Mouse (Mus musculus) gastrocnemius, postnatal 25 days (tissue): Measurements from ENCODE around the gene Ptprq. TPM values are rescaled to one million over a fixed set of nuclear protein-coding genes. Genes with fewer than 3 reads are reported as not detected.

ENCODE experiments used
- DNase-seq: peaks from one replicate; pipeline ENCODE4 v3.0.0; 2022
- long read RNA-seq, 2 experiments: library from polyadenylated mRNA; stranded (forward); transcript quantifications; one replicate each; pipeline ENCODE4 v2.0.0; 2021
- total RNA-seq, 2 experiments: library from RNA; stranded (reverse); gene quantifications; 1 replicate in 1 of 2; 2 replicates in 1 of 2; pipeline ENCODE4 v1.2.3; 2021

Ptprq gene
- total RNA-seq, result under 1 TPM; 0.08 to 0.46 TPM
- long read RNA-seq, experiment 1, partial matches to known transcripts, result 0 of 2 reads
- long read RNA-seq, experiment 1, other reads (novel, unspliced or antisense), result 2 of 2 reads
- long read RNA-seq, experiment 2, partial matches to known transcripts, result 0 of 2 reads
- long read RNA-seq, experiment 2, other reads (novel, unspliced or antisense), result 2 of 2 reads

GRCm38 (mm10) chr10:107719806-107720205, at the start of gene Ptprq:
Ptprq (minus strand) TSS chr10:107720051.
- DNase-seq, result no peak

- no peak for DNase-seq
Measured at GRCm38 (mm10) chr10:107759624-107760023, 39.8 kb upstream of the Ptprq start.

GRCm38 (mm10) chr10:107753471-107753870, 33.6 kb upstream of the Ptprq start:
- DNase-seq, result no peak

GRCm38 (mm10) chr10:107752351-107753143, 32.7 kb upstream of the Ptprq start:
- DNase-seq, result no peak

GRCm38 (mm10) chr10:107751944-107752343, 32.1 kb upstream of the Ptprq start:
- DNase-seq, result no peak

- no peak for DNase-seq
Measured at GRCm38 (mm10) chr10:107747566-107747965, 27.7 kb upstream of the Ptprq start.

GRCm38 (mm10) chr10:107746717-107747116, 26.9 kb upstream of the Ptprq start:
- DNase-seq, result no peak

- no peak for DNase-seq
Measured at GRCm38 (mm10) chr10:107739815-107740214, 20.0 kb upstream of the Ptprq start.

- no peak for DNase-seq
Measured at GRCm38 (mm10) chr10:107737743-107738142, 17.9 kb upstream of the Ptprq start.

- no peak for DNase-seq
Measured at GRCm38 (mm10) chr10:107735448-107735847, 15.6 kb upstream of the Ptprq start.

- no peak for DNase-seq
Measured at GRCm38 (mm10) chr10:107734327-107734726, 14.5 kb upstream of the Ptprq start.

GRCm38 (mm10) chr10:107725631-107726030, 5.8 kb upstream of the Ptprq start:
- no peak for DNase-seq

- DNase-seq, result no peak
Measured at GRCm38 (mm10) chr10:107704443-107704842, 15.4 kb downstream of the Ptprq start.

GRCm38 (mm10) chr10:107700944-107701343, 18.9 kb downstream of the Ptprq start:
- no peak for DNase-seq

GRCm38 (mm10) chr10:107698716-107699115, 21.1 kb downstream of the Ptprq start:
- DNase-seq, result no peak

GRCm38 (mm10) chr10:107697177-107697576, 22.7 kb downstream of the Ptprq start:
- DNase-seq, result no peak

GRCm38 (mm10) chr10:107687382-107687781, 32.5 kb downstream of the Ptprq start:
- no peak for DNase-seq

GRCm38 (mm10) chr10:107675994-107676393, 43.9 kb downstream of the Ptprq start:
- no peak for DNase-seq

GRCm38 (mm10) chr10:107668374-107669094, 51.3 kb downstream of the Ptprq start:
- no peak for DNase-seq

GRCm38 (mm10) chr10:107662372-107663065, 57.3 kb downstream of the Ptprq start:
- DNase-seq, result no peak

- no peak for DNase-seq
Measured at GRCm38 (mm10) chr10:107661970-107662369, 57.9 kb downstream of the Ptprq start.

GRCm38 (mm10) chr10:107659141-107659540, 60.7 kb downstream of the Ptprq start:
- DNase-seq, result no peak
